Mouse (Mus musculus) lung, embryonic 16.5 days (tissue): Measurements from ENCODE around the gene Rnf32. TPM values are rescaled to one million over a fixed set of nuclear protein-coding genes. Genes with fewer than 3 reads are reported as not detected.
A peak's percentile ranks its signal among the peaks of the same experiment; 100 is the strongest.

Experiments used
- ATAC-seq: fragments of 200-750 bp; cut with Nextera tagmentation; 2 replicates; pipeline ENCODE4 v1.8.0; 2017; ENCODE audit warnings: low read depth, mild to moderate bottlenecking, moderate library complexity
- H3K27ac ChIP-seq: fragments of 300-500 bp; sonication (generic); 2 replicates; pipeline ENCODE4 v1.5.1; 2014; ENCODE audit warnings: mild to moderate bottlenecking, control low read depth, low read length
- H3K27me3 ChIP-seq: fragments of 300-500 bp; sonication (generic); 2 replicates; pipeline ENCODE4 v1.6.1; 2014; ENCODE audit warnings: low read depth, low read length, mixed read lengths; ENCODE audit not compliant: control insufficient read depth, insufficient read depth
- H3K36me3 ChIP-seq: fragments of 300-500 bp; sonication (generic); 2 replicates; pipeline ENCODE4 v1.6.1; 2014; ENCODE audit warnings: low read length; ENCODE audit not compliant: control insufficient read depth, insufficient read depth
- H3K4me1 ChIP-seq: fragments of 300-500 bp; sonication (generic); replicated peaks from 2 replicates; pipeline ENCODE4 v1.6.1; 2014; ENCODE audit warnings: low read length, mixed read lengths; ENCODE audit not compliant: control insufficient read depth, insufficient read depth
- H3K4me2 ChIP-seq: fragments of 300-500 bp; sonication (generic); 2 replicates; pipeline ENCODE4 v1.6.1; 2014; ENCODE audit warnings: low read depth, low read length, control low read depth
- H3K4me3 ChIP-seq: fragments of 300-500 bp; sonication (generic); 2 replicates; pipeline ENCODE4 v1.5.1; 2014; ENCODE audit warnings: mild to moderate bottlenecking, low read length, control low read depth
- H3K9ac ChIP-seq: fragments of 300-500 bp; sonication (generic); 2 replicates; pipeline ENCODE4 v1.6.1; 2014; ENCODE audit warnings: low read length, control low read depth
- H3K9me3 ChIP-seq: fragments of 300-500 bp; sonication (generic); 2 replicates; pipeline ENCODE4 v1.6.1; 2016; ENCODE audit warnings: low read length; ENCODE audit not compliant: control insufficient read depth
- WGBS: fragments of 180-500 bp; shearing (Covaris S2); extraction: QIAGEN DNeasy Blood & Tissue Kit; methylation state at CpG from one replicate; pipeline ENCODE4 v1.1.7; 2014; 5-methylcytosine and 5-hydroxymethylcytosine counted together
- polyA plus RNA-seq: library from polyadenylated mRNA; unstranded; fragments of >200 nt; fragmentation: Nextera tagmentation; extraction: Ambion mirVana; gene quantifications from 2 replicates; pipeline ENCODE4 v1.2.1, GENCODE M21; 2015

Gene Rnf32
- polyA plus RNA-seq, 1 experiment from 2014 or later = 7.5 TPM

DNA sequence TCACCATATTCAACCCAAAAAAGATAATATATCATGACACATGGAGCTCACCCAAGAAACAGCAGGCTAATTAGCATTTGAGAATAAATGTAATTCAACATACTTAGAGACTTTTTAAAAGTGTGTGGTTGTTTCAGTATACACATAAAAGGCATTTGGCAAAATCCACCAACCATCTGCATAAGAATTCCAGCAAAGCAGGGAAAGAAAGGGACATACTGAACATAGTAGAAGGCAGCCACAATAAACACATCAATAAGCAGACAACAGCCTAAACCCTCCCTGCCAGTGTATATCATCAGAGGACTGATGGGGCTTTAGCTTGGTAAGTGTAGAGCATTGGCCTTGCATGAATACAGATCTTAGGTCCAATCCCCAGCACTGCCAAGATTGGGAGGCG, 49.0 kb downstream of the Rnf32 start:
- no peak overlapping the region for H3K27ac ChIP-seq
- no peak overlapping the region for H3K9ac ChIP-seq
- H3K9me3 ChIP-seq = no peaks in the 10 kb centered on the region
- H3K36me3 ChIP-seq = no peaks in the 10 kb centered on the region
- no peaks in the 10 kb centered on the region for H3K27me3 ChIP-seq
- ATAC-seq = no peak
- WGBS = no CpG with 5 or more reads among the region's 1 CpGs
- H3K4me2 ChIP-seq = no peak overlapping the region
- no peaks in the 10 kb centered on the region for H3K4me1 ChIP-seq
- H3K4me3 ChIP-seq = no peak overlapping the region

DNA sequence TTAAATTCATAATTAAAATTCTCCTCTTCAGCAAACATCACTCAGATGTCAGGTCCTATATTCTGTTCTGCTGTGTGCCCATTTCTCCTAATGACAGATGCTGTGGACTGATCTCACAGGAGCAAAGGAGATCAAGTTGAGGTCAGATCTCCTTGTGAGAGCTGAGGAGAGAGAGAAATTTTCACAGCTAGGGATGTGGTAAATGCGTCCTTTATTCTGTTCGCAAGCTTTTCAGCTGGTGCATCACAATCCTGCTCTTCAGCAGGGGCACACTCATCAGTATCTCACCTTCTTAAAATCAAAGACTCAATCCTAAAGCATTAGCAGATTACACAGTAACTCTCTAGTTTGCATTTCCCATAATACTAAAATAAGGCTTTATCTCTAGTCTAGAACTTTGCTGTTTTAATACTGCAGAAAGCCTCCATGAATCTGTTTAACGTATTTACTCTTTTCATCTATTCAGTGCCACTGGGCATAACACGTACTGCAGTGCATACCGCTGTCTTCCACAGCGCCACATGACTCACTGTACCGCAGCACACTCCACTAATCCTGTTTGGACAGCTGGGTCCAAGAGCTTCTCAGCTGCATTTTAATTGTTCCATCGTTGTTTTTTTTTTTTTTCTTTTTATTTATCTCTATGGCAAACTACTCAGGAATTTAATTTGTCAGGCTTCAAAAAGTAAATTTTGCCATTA, 55.2 kb downstream of the Rnf32 start:
- Histone ChIP-seq H3K4me1 (no peaks in the 10 kb centered on the region), H3K36me3 (no peaks in the 10 kb centered on the region), H3K27me3 (no peaks in the 10 kb centered on the region), H3K4me3 (no peak overlapping the region), H3K9me3 (no peaks in the 10 kb centered on the region), H3K27ac (no peak overlapping the region), H3K9ac (no peak overlapping the region), H3K4me2 (no peak overlapping the region)
- WGBS = 54% methylated on average over 8 of the region's 8 CpGs
- ATAC-seq = no peak

- H3K27ac ChIP-seq = no peak overlapping the region
- WGBS = 62% methylated on average over 1 of the region's 1 CpGs
- H3K4me3 ChIP-seq = no peak overlapping the region
- no peak overlapping the region for H3K9ac ChIP-seq
- H3K4me1 ChIP-seq = no peaks in the 10 kb centered on the region
- H3K27me3 ChIP-seq = no peaks in the 10 kb centered on the region
- no peak for ATAC-seq
- no peaks in the 10 kb centered on the region for H3K9me3 ChIP-seq
- no peak overlapping the region for H3K4me2 ChIP-seq
- H3K36me3 ChIP-seq = no peaks in the 10 kb centered on the region
Observed at GRCm38 (mm10) chr5:29251496-29251873, 55.7 kb downstream of the Rnf32 start.

DNA sequence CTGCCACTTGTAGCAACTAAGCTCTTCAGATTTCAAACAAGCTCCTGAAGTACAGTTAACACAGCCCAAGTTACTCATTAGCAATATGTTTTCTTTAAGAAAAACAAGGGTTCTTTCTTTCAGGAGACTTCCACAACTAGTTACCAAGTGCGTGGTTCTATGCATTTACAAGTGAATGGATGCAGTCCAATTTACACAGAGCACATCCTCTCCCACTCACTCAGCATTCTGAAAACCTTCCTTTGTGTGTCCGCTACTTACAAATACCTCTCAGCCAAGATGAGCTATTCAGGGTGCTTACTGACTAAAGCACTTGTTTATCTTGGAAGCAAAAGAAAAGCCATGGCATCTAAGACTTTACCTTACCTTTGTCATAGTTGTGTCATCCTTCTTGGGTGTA, 58.1 kb downstream of the Rnf32 start:
- no peak overlapping the region for H3K4me3 ChIP-seq
- H3K27me3 ChIP-seq = no peaks in the 10 kb centered on the region
- no peaks in the 10 kb centered on the region for H3K4me1 ChIP-seq
- no peak for ATAC-seq
- H3K9ac ChIP-seq = no peak overlapping the region
- no peak overlapping the region for H3K27ac ChIP-seq
- no peak overlapping the region for H3K4me2 ChIP-seq
- no peaks in the 10 kb centered on the region for H3K9me3 ChIP-seq
- WGBS = 54% methylated on average over 2 of the region's 2 CpGs
- H3K36me3 ChIP-seq = no peaks in the 10 kb centered on the region

DNA sequence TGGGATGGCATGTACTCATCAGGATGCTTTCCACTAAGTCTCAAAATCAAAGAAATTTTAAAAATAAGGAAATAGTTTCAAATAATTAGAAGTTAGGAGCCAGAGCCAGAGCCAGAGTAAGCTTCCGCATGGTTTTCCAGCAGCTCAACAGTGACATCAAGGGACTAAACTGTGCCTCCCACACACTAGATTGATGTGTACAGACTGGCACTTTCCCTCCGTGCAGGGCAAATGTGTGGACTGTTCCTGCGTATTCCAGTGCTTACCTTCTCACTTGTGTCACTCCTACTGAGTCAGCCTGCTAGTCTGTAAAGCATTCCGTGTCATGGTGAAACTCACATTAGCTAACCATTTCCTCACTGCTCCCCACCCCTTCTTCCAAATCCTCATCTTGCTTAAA, 75.1 kb downstream of the Rnf32 start:
- Histone ChIP-seq H3K9me3 (no peaks in the 10 kb centered on the region), H3K9ac (no peak overlapping the region), H3K27ac (no peak overlapping the region), H3K36me3 (no peaks in the 10 kb centered on the region), H3K4me2 (no peak overlapping the region), H3K4me3 (no peak overlapping the region), H3K27me3 (no peaks in the 10 kb centered on the region), H3K4me1 (no peaks in the 10 kb centered on the region)
- 42% methylated on average over 4 of the region's 4 CpGs for WGBS
- ATAC-seq = peak; percentile 79; the same call in 1 of the 2 replicates

GRCm38 (mm10) chr5:29273426-29273825, 77.6 kb downstream of the Rnf32 start:
- no peak overlapping the region for H3K9ac ChIP-seq
- WGBS = 67% methylated on average over 2 of the region's 2 CpGs
- no peak overlapping the region for H3K27ac ChIP-seq
- no peaks in the 10 kb centered on the region for H3K27me3 ChIP-seq
- no peaks in the 10 kb centered on the region for H3K36me3 ChIP-seq
- no peak overlapping the region for H3K4me2 ChIP-seq
- ATAC-seq = no peak
- no peak overlapping the region for H3K4me3 ChIP-seq
- H3K4me1 ChIP-seq = no peaks in the 10 kb centered on the region
- H3K9me3 ChIP-seq = no peaks in the 10 kb centered on the region

- H3K27me3 ChIP-seq = no peaks in the 10 kb centered on the region
- H3K4me3 ChIP-seq = no peak overlapping the region
- H3K4me2 ChIP-seq = no peak overlapping the region
- ATAC-seq = no peak
- H3K36me3 ChIP-seq = no peaks in the 10 kb centered on the region
- H3K9me3 ChIP-seq = no peaks in the 10 kb centered on the region
- no peak overlapping the region for H3K27ac ChIP-seq
- H3K4me1 ChIP-seq = no peaks in the 10 kb centered on the region
- no peak overlapping the region for H3K9ac ChIP-seq
Observed at GRCm38 (mm10) chr5:29274746-29275145, 79.0 kb downstream of the Rnf32 start.

Other genes with a start within 250 kb of the Rnf32 start
- gene Lmbr1, start 182.4 kb downstream of the Rnf32 start, polyA plus RNA-seq = 10.4 and 10.7 TPM in 2 replicates
- 24.7 and 25.0 TPM in 2 replicates for gene Nom1, start 238.7 kb downstream of the Rnf32 start, polyA plus RNA-seq